Mouse (Mus musculus) kidney, adult 2 months (tissue): ENCODE measurements around the gene B4gat1. TPM values are rescaled to one million over a fixed set of nuclear protein-coding genes. Genes with fewer than 3 reads are reported as not detected.

Source experiments
- DNase-seq: peaks from one replicate; pipeline ENCODE4 v3.0.0; 2021
- H3K27ac ChIP-seq: fragments of 200-500 bp; 2 replicates; pipeline ENCODE4 v1.5.1; 2012; ENCODE audit warnings: low read depth, low read length, control low read depth, inconsistent platforms; ENCODE audit not compliant: insufficient read depth
- H3K27me3 ChIP-seq: fragments of 200-500 bp; replicated peaks from 2 replicates; pipeline ENCODE4 v1.6.1; 2012; ENCODE audit warnings: mild to moderate bottlenecking, moderate library complexity, low read length, inconsistent platforms; ENCODE audit not compliant: control insufficient read depth, insufficient read depth
- H3K36me3 ChIP-seq: fragments of 200-500 bp; 2 replicates; pipeline ENCODE4 v1.6.1; 2012; ENCODE audit warnings: mild to moderate bottlenecking, moderate library complexity, low read length, inconsistent platforms; ENCODE audit not compliant: control insufficient read depth, insufficient read depth
- H3K4me1 ChIP-seq: fragments of 200-500 bp; 2 replicates; pipeline ENCODE4 v1.6.1; 2011; ENCODE audit warnings: low read length; ENCODE audit not compliant: control insufficient read depth, insufficient read depth
- H3K4me3 ChIP-seq: fragments of 200-500 bp; 2 replicates; pipeline ENCODE4 v1.5.1; 2011; ENCODE audit warnings: mild to moderate bottlenecking, low read depth, low read length, control low read depth; ENCODE audit not compliant: insufficient read depth
- CTCF ChIP-seq: fragments of 200-500 bp; conservative IDR thresholded peaks from 2 replicates; pipeline ENCODE4 v1.5.1; 2011; ENCODE audit warnings: low read depth, mild to moderate bottlenecking, control low read depth, low read length, moderate library complexity, mixed read lengths; ENCODE audit not compliant: insufficient read depth, insufficient read length
- POLR2A ChIP-seq: fragments of 200-500 bp; IDR thresholded peaks from one replicate; pipeline ENCODE4 v1.6.1; 2011; ENCODE audit warnings: low read depth, low read length, control low read depth
- WGBS: fragments of 180-500 bp; shearing (Covaris S2); methylation state at CpG from one replicate; pipeline ENCODE4 v1.1.7; 2018; 5-methylcytosine and 5-hydroxymethylcytosine counted together
- polyA plus RNA-seq: library from polyadenylated mRNA; depleted of rRNA; stranded (reverse); fragments of >200 nt; gene quantifications from 2 replicates; pipeline ENCODE4 v1.2.3, GENCODE M21; 2012

B4gat1 gene
- polyA plus RNA-seq, 1 experiment, result 45.0 TPM

GRCm38 (mm10) chr19:5045531-5045930 lies 6.9 kb downstream of the B4gat1 start:
- H3K4me1 ChIP-seq, result peaks cover 4% of the 10 kb centered on the region; the same call in 1 of the 2 replicates
- H3K36me3 ChIP-seq, result no peaks in the 10 kb centered on the region
- WGBS, result 79% methylated on average over 4 of the region's 4 CpGs
- no peak overlapping the region for H3K27ac ChIP-seq
- H3K4me3 ChIP-seq, result no peak overlapping the region
- TF ChIP-seq POLR2A (no peak), CTCF (no peak)
- H3K27me3 ChIP-seq, result no peaks in the 10 kb centered on the region
- no peak for DNase-seq

- H3K36me3 ChIP-seq, result no peaks in the 10 kb centered on the region
- 87% methylated on average over 14 of the region's 14 CpGs for WGBS
- no peaks in the 10 kb centered on the region; the same call in 1 of the 2 replicates for H3K4me1 ChIP-seq
- TF ChIP-seq CTCF (no peak), POLR2A (no peak)
- no peak overlapping the region for H3K4me3 ChIP-seq
- DNase-seq, result no peak
- no peak overlapping the region for H3K27ac ChIP-seq
- no peaks in the 10 kb centered on the region for H3K27me3 ChIP-seq
Measured at GRCm38 (mm10) chr19:5048138-5049056, 9.8 kb downstream of the B4gat1 start.

- Histone ChIP-seq H3K36me3 (no peaks in the 10 kb centered on the region), H3K4me3 (no peak overlapping the region), H3K27ac (no peak overlapping the region), H3K27me3 (no peaks in the 10 kb centered on the region), H3K4me1 (no peaks in the 10 kb centered on the region; the same call in 1 of the 2 replicates)
- WGBS, result 89% methylated on average over 6 of the region's 6 CpGs
- TF ChIP-seq POLR2A, result no peak
- no peak for TF ChIP-seq CTCF
- no peak for DNase-seq
Measured at GRCm38 (mm10) chr19:5049325-5049724, 10.7 kb downstream of the B4gat1 start.

GRCm38 (mm10) chr19:5050047-5050905 lies 11.7 kb downstream of the B4gat1 start, which contains the start of gene Rin1:
TSS of gene Rin1 (plus strand) at chr19:5050481.
- DNase-seq, result peak; percentile 68
- Histone ChIP-seq H3K27me3 (no peaks in the 10 kb centered on the region), H3K36me3 (no peaks in the 10 kb centered on the region), H3K4me3 (peak within 1 kb of the TSS; percentile 43), H3K27ac (no peak within 1 kb of the TSS), H3K4me1 (no peaks in the 10 kb centered on the region; the same call in 1 of the 2 replicates)
- TF ChIP-seq CTCF (0 out of 2 replicates have a peak, but pooled peaks have one; percentile 11), POLR2A (no peak)
- 17% methylated on average over 14 of the region's 14 CpGs for WGBS

GRCm38 (mm10) chr19:5051031-5051430 lies 12.4 kb downstream of the B4gat1 start:
- H3K27ac ChIP-seq, result no peak overlapping the region
- 19% methylated on average over 17 of the region's 17 CpGs for WGBS
- H3K36me3 ChIP-seq, result no peaks in the 10 kb centered on the region
- no peaks in the 10 kb centered on the region; the same call in 1 of the 2 replicates for H3K4me1 ChIP-seq
- no peak for DNase-seq
- TF ChIP-seq CTCF, result no peak
- TF ChIP-seq POLR2A, result no peak
- H3K4me3 ChIP-seq, result peak overlapping the region; percentile 43
- no peaks in the 10 kb centered on the region for H3K27me3 ChIP-seq

- H3K27me3 ChIP-seq, result no peaks in the 10 kb centered on the region
- WGBS, result 64% methylated on average over 3 of the region's 3 CpGs
- no peak overlapping the region for H3K4me3 ChIP-seq
- no peaks in the 10 kb centered on the region for H3K36me3 ChIP-seq
- no peak for DNase-seq
- H3K27ac ChIP-seq, result no peak overlapping the region
- H3K4me1 ChIP-seq, result no peaks in the 10 kb centered on the region; the same call in 1 of the 2 replicates
- TF ChIP-seq CTCF (no peak), POLR2A (no peak)
Measured at GRCm38 (mm10) chr19:5051515-5051914, 12.9 kb downstream of the B4gat1 start.
